Mouse (Mus musculus) ES-E14 (cell line): ENCODE measurements around the gene Setd1b. TPM values are rescaled to one million over a fixed set of nuclear protein-coding genes. Genes with fewer than 3 reads are reported as not detected.
A peak's percentile ranks its signal among the peaks of the same experiment; 100 is the strongest.

Experiments used
- DNase-seq: peaks from one replicate; pipeline ENCODE4 v3.0.0-alpha.2; 2013; ENCODE audit warnings: low read depth, low spot score
- H3K27ac ChIP-seq: 2 replicates; pipeline ENCODE4 v1.5.1; 2012; ENCODE audit warnings: low read depth, mild to moderate bottlenecking, low read length, moderate library complexity, mixed read lengths; ENCODE audit not compliant: poor library complexity, insufficient read depth, severe bottlenecking
- H3K36me3 ChIP-seq: 2 replicates; pipeline ENCODE4 v1.6.1; 2012; ENCODE audit warnings: mild to moderate bottlenecking, low read length, moderate library complexity, mixed read lengths; ENCODE audit not compliant: control insufficient read depth, poor library complexity, insufficient read depth, severe bottlenecking
- H3K4me1 ChIP-seq, 2 experiments: fragments of 150-350 bp in 1 of 2; sonication (generic) in 1 of 2; 2 replicates each; pipeline ENCODE4 v1.6.1; 2012; ENCODE audit warnings: low read length in 2 of 2, mild to moderate bottlenecking in 1 of 2, mixed read lengths in 1 of 2; ENCODE audit not compliant: control insufficient read depth in 2 of 2, insufficient read depth in 2 of 2, poor library complexity in 1 of 2
- H3K4me3 ChIP-seq, 2 experiments: fragments of 150-350 bp in 1 of 2; sonication (generic) in 1 of 2; 2 replicates each; pipeline ENCODE4 v1.5.1; 2012; ENCODE audit warnings: low read length in 2 of 2, low read depth in 1 of 2, mild to moderate bottlenecking in 1 of 2, mixed read lengths in 1 of 2; ENCODE audit not compliant: insufficient read depth in 1 of 2, poor library complexity in 1 of 2, severe bottlenecking in 1 of 2
- H3K9ac ChIP-seq: 2 replicates; pipeline ENCODE4 v1.6.1; 2012; ENCODE audit warnings: low read depth, mild to moderate bottlenecking, low read length, mixed read lengths; ENCODE audit not compliant: poor library complexity, insufficient read depth, severe bottlenecking
- H3K9me3 ChIP-seq: fragments of 150-350 bp; sonication (generic); 2 replicates; pipeline ENCODE4 v1.6.1; 2012; ENCODE audit warnings: low read depth, mild to moderate bottlenecking, low read length; ENCODE audit not compliant: control insufficient read depth, insufficient read depth
- CHD2 ChIP-seq: IDR thresholded peaks from 2 replicates; pipeline ENCODE4 v1.6.1; 2014; ENCODE audit warnings: mild to moderate bottlenecking, low read depth, low read length, inconsistent platforms
- HCFC1 ChIP-seq: IDR thresholded peaks from 2 replicates; pipeline ENCODE4 v1.6.1; 2012; ENCODE audit warnings: low read length, inconsistent platforms, borderline replicate concordance; ENCODE audit not compliant: insufficient read depth
- MAFK ChIP-seq: IDR thresholded peaks from 2 replicates; pipeline ENCODE4 v1.6.1; 2014; ENCODE audit warnings: mild to moderate bottlenecking, low read depth, low read length, inconsistent platforms; ENCODE audit not compliant: insufficient read depth
- ZC3H11A ChIP-seq: IDR thresholded peaks from 2 replicates; pipeline ENCODE4 v1.6.1; 2012; ENCODE audit warnings: low read depth, mild to moderate bottlenecking, inconsistent platforms, low read length, borderline replicate concordance
- ZNF384 ChIP-seq: IDR thresholded peaks from 2 replicates; pipeline ENCODE4 v1.6.1; 2012; ENCODE audit warnings: low read depth, low read length, inconsistent platforms
- in situ Hi-C, 2 experiments: fragments of 600-800 bp; cut with MboI; formaldehyde crosslinking; loops; one replicate each; pipeline ENCODE4 v1.15.1; 2025; ENCODE audit warnings: low sequenced_read_pairs in 2 of 2, inconsistent platforms in 1 of 2; ENCODE audit not compliant: unreplicated experiment in 2 of 2
- total RNA-seq: library from RNA; depleted of rRNA; stranded (reverse); fragments of 300-350 nt; gene quantifications from 2 replicates; pipeline ENCODE4 v1.2.3, GENCODE M21; 2012

Gene Setd1b
- total RNA-seq, 1 experiment, result 7.6 TPM

DNA sequence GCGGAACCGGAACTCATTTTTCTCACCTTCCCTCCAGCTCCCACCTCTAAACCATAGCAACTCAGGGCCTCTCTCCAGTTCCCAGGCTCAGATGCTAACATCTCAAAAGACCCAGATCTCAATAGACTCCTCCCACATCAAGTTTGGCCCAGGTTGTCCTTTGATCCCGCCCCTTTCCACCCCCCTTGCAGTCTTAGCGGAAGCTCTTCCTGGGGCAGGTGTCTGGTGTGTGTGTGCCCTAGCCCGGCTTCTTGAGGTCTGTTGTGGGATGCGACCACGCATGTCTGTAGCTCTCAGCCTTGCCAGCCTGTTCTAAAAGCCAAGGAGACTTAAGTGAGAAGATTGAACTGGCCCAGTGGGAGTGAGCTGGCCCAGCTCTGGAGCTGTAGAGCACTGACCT lies 8.6 kb downstream of the Setd1b start:
- Histone ChIP-seq H3K9me3 (no peaks in the 10 kb centered on the region), H3K36me3 (peaks cover 55% of the 10 kb centered on the region), H3K4me3 (peak overlapping the region; percentile 31 to 61), H3K4me1 (peaks cover 4 to 43% of the 10 kb centered on the region in 2 experiments; a peak in 2 of 4 replicates), H3K9ac (peak overlapping the region; percentile 6), H3K27ac (peak overlapping the region; percentile 59; the same call in 1 of the 2 replicates)
- in situ Hi-C loops, result no loop called here
- TF ChIP-seq ZC3H11A (no peak), CHD2 (no peak), HCFC1 (no peak), MAFK (no peak), ZNF384 (no peak)
- no peak for DNase-seq

DNA sequence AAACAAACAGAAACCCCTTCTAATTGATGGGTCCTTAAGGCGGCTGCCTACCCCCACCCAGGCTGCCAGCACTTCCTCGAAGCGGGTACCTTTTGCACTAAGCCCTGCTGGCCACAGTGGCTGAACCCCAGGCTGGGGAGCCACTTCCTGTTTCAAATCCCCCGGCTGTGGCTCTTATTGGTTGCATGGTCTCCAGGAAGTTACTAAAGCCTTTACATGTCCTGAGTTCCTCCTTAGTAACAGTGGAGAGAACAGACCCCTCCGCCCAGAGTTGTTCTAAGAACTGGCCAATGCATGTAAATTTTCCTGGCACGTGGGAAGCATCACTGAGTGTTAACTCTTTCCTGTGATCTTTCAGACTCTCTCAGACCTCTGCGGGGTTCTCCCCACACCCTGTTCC lies 9.1 kb downstream of the Setd1b start:
- Histone ChIP-seq H3K27ac (peak overlapping the region; percentile 59; the same call in 1 of the 2 replicates), H3K9ac (peak overlapping the region; percentile 6), H3K4me1 (peaks cover 4 to 41% of the 10 kb centered on the region in 2 experiments; a peak in 2 of 4 replicates), H3K36me3 (peaks cover 54% of the 10 kb centered on the region), H3K4me3 (peak overlapping the region; percentile 31 to 61; a peak in 3 of 4 replicates), H3K9me3 (no peaks in the 10 kb centered on the region)
- TF ChIP-seq ZC3H11A (no peak), HCFC1 (no peak), MAFK (no peak), CHD2 (no peak), ZNF384 (no peak)
- in situ Hi-C loops, result no loop called here
- DNase-seq, result no peak

DNA sequence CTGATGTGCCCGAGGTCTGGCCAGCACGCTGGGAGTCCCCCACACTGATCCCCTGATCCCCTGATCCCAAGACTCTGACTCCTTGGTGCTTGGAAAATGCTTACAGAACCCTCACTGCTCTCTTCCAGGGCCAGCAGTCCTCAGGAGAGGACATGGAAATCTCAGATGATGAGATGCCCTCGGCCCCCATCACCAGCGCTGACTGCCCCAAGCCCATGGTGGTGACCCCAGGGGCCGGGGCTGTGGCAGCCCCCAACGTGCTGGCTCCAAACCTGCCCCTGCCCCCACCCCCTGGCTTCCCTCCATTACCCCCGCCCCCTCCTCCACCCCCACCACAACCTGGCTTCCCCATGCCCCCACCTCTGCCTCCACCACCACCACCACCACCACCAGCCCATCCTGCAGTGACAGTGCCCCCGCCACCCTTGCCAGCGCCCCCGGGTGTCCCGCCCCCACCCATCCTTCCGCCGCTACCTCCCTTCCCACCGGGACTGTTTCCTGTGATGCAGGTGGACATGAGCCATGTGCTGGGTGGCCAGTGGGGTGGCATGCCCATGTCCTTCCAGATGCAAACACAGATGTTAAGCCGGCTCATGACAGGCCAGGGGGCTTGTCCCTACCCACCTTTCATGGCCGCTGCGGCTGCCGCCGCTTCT lies 9.8 kb downstream of the Setd1b start:
- H3K9me3 ChIP-seq, result no peaks in the 10 kb centered on the region
- in situ Hi-C loops, result no loop called here
- H3K36me3 ChIP-seq, result peaks cover 49% of the 10 kb centered on the region
- H3K9ac ChIP-seq, result no peak overlapping the region; the same call in 1 of the 2 replicates
- TF ChIP-seq MAFK (no peak), ZNF384 (no peak), ZC3H11A (no peak), HCFC1 (no peak), CHD2 (no peak)
- peak overlapping the region in 1 of 2 experiments; percentile 61; a peak in 2 of 4 replicates for H3K4me3 ChIP-seq
- DNase-seq, result no peak
- H3K27ac ChIP-seq, result peak overlapping the region; percentile 35; the same call in 1 of the 2 replicates
- peaks cover 4 to 38% of the 10 kb centered on the region in 2 experiments; a peak in 2 of 4 replicates for H3K4me1 ChIP-seq

DNA sequence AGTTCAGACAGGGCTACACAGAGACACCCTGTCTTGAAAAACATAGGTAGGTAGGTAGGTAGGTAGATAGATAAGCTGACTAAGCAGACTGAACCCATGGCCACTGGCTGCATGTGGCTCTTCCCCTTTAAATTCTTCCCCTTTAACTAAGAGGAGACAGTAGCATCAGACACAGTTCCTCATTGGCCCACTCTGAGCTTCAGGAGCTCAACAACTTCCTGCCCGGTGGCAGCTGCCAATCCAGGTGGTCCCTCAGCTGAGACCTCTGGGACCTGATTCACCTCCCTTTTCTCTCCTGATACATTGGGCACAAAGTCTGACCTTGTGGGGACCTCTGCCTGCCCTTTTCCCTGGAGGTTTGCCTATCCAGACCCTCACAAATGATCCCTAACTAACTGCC lies 10.9 kb downstream of the Setd1b start:
- DNase-seq, result no peak
- in situ Hi-C loops, result no loop called here

More for the DNA sequence above, 10.9 kb downstream of the Setd1b start:
- Histone ChIP-seq H3K4me3 (no peak overlapping the region), H3K9ac (no peak overlapping the region), H3K9me3 (no peaks in the 10 kb centered on the region), H3K36me3 (peaks cover 51% of the 10 kb centered on the region), H3K27ac (no peak overlapping the region), H3K4me1 (peaks cover 4 to 41% of the 10 kb centered on the region in 2 experiments; a peak in 2 of 4 replicates)
- no peak for TF ChIP-seq MAFK
- TF ChIP-seq ZNF384, result no peak
- TF ChIP-seq ZC3H11A, result no peak
- TF ChIP-seq HCFC1, result no peak
- no peak for TF ChIP-seq CHD2
